Mouse (Mus musculus) ES-E14 (cell line): ENCODE results near the gene Prkcd. TPM values are rescaled to one million over a fixed set of nuclear protein-coding genes. Genes with fewer than 3 reads are reported as not detected.

ENCODE experiments used
- DNase-seq: peaks from one replicate; pipeline ENCODE4 v3.0.0-alpha.2; 2013; ENCODE audit warnings: low read depth, low spot score
- H3K27ac ChIP-seq: 2 replicates; pipeline ENCODE4 v1.5.1; 2012; ENCODE audit warnings: low read depth, mild to moderate bottlenecking, low read length, moderate library complexity, mixed read lengths; ENCODE audit not compliant: poor library complexity, insufficient read depth, severe bottlenecking
- H3K36me3 ChIP-seq: 2 replicates; pipeline ENCODE4 v1.6.1; 2012; ENCODE audit warnings: mild to moderate bottlenecking, low read length, moderate library complexity, mixed read lengths; ENCODE audit not compliant: control insufficient read depth, poor library complexity, insufficient read depth, severe bottlenecking
- H3K4me1 ChIP-seq, 2 experiments: fragments of 150-350 bp in 1 of 2; sonication (generic) in 1 of 2; 2 replicates each; pipeline ENCODE4 v1.6.1; 2012; ENCODE audit warnings: low read length in 2 of 2, mild to moderate bottlenecking in 1 of 2, mixed read lengths in 1 of 2; ENCODE audit not compliant: control insufficient read depth in 2 of 2, insufficient read depth in 2 of 2, poor library complexity in 1 of 2
- H3K4me3 ChIP-seq, 2 experiments: fragments of 150-350 bp in 1 of 2; sonication (generic) in 1 of 2; 2 replicates each; pipeline ENCODE4 v1.5.1; 2012; ENCODE audit warnings: low read length in 2 of 2, low read depth in 1 of 2, mild to moderate bottlenecking in 1 of 2, mixed read lengths in 1 of 2; ENCODE audit not compliant: insufficient read depth in 1 of 2, poor library complexity in 1 of 2, severe bottlenecking in 1 of 2
- H3K9ac ChIP-seq: 2 replicates; pipeline ENCODE4 v1.6.1; 2012; ENCODE audit warnings: low read depth, mild to moderate bottlenecking, low read length, mixed read lengths; ENCODE audit not compliant: poor library complexity, insufficient read depth, severe bottlenecking
- H3K9me3 ChIP-seq: fragments of 150-350 bp; sonication (generic); 2 replicates; pipeline ENCODE4 v1.6.1; 2012; ENCODE audit warnings: low read depth, mild to moderate bottlenecking, low read length; ENCODE audit not compliant: control insufficient read depth, insufficient read depth
- CHD2 ChIP-seq: IDR thresholded peaks from 2 replicates; pipeline ENCODE4 v1.6.1; 2014; ENCODE audit warnings: mild to moderate bottlenecking, low read depth, low read length, inconsistent platforms
- HCFC1 ChIP-seq: IDR thresholded peaks from 2 replicates; pipeline ENCODE4 v1.6.1; 2012; ENCODE audit warnings: low read length, inconsistent platforms, borderline replicate concordance; ENCODE audit not compliant: insufficient read depth
- MAFK ChIP-seq: IDR thresholded peaks from 2 replicates; pipeline ENCODE4 v1.6.1; 2014; ENCODE audit warnings: mild to moderate bottlenecking, low read depth, low read length, inconsistent platforms; ENCODE audit not compliant: insufficient read depth
- ZC3H11A ChIP-seq: IDR thresholded peaks from 2 replicates; pipeline ENCODE4 v1.6.1; 2012; ENCODE audit warnings: low read depth, mild to moderate bottlenecking, inconsistent platforms, low read length, borderline replicate concordance
- ZNF384 ChIP-seq: IDR thresholded peaks from 2 replicates; pipeline ENCODE4 v1.6.1; 2012; ENCODE audit warnings: low read depth, low read length, inconsistent platforms
- in situ Hi-C, 2 experiments: fragments of 600-800 bp; cut with MboI; formaldehyde crosslinking; loops; one replicate each; pipeline ENCODE4 v1.15.1; 2025; ENCODE audit warnings: low sequenced_read_pairs in 2 of 2, inconsistent platforms in 1 of 2; ENCODE audit not compliant: unreplicated experiment in 2 of 2
- total RNA-seq: library from RNA; depleted of rRNA; stranded (reverse); fragments of 300-350 nt; gene quantifications from 2 replicates; pipeline ENCODE4 v1.2.3, GENCODE M21; 2012

Prkcd gene
- total RNA-seq, 1 experiment = 43.8 TPM

DNA sequence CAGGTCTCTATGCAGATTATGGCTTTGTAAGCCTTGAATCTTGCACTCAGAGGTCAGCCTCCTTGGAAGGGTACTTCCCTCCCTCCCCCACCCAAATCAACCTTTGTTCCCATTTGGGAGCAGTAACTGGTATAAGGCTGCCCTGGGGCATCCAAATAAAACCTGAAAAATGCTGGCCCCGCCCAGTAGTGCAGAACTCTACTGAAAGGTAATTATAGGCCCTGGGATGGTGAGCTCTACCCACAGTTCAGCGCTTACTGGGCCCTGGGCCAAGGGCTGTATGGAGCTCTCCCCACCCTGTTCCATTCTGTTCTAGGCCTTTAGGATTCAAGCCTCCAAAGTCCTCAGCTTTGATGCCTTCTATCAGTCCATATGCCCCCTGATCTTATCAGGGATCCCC lies 11.1 kb upstream of the Prkcd start:
- no peaks in the 10 kb centered on the region for H3K36me3 ChIP-seq
- no peak overlapping the region for H3K9ac ChIP-seq
- H3K27ac ChIP-seq = no peak overlapping the region
- no peak overlapping the region for H3K4me3 ChIP-seq
- DNase-seq = no peak
- in situ Hi-C loops = no loop called here
- H3K4me1 ChIP-seq = peaks cover 0 to 9% of the 10 kb centered on the region in 2 experiments; a peak in 2 of 4 replicates
- no peaks in the 10 kb centered on the region for H3K9me3 ChIP-seq
- no peak for TF ChIP-seq ZC3H11A

DNA sequence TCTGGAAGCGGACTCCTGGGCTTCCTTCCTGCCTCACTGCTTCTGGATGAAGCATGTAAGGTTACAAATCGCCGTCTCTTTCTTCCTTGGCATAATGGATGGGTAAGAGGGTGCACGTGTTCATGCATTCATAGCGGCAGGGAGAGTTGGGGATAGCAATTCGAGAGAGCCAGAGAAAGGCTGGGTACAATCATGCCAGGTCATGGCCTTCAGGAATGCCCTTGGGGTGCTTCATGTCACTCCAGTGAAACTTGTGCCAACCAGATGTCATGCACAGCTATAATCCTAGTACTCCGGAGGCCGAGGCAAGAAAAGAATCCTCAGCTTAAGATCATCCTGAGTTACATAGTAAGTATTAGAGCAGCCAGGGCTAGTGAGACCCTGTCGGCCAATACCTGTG lies 10.5 kb upstream of the Prkcd start:
- no peak overlapping the region for H3K27ac ChIP-seq
- no peak overlapping the region for H3K9ac ChIP-seq
- in situ Hi-C loops = no loop called here
- H3K4me3 ChIP-seq = no peak overlapping the region
- peaks cover 0 to 12% of the 10 kb centered on the region in 2 experiments; a peak in 2 of 4 replicates for H3K4me1 ChIP-seq
- H3K36me3 ChIP-seq = no peaks in the 10 kb centered on the region
- DNase-seq = no peak
- no peak for TF ChIP-seq CHD2
- no peak for TF ChIP-seq ZNF384
- H3K9me3 ChIP-seq = no peaks in the 10 kb centered on the region

DNA sequence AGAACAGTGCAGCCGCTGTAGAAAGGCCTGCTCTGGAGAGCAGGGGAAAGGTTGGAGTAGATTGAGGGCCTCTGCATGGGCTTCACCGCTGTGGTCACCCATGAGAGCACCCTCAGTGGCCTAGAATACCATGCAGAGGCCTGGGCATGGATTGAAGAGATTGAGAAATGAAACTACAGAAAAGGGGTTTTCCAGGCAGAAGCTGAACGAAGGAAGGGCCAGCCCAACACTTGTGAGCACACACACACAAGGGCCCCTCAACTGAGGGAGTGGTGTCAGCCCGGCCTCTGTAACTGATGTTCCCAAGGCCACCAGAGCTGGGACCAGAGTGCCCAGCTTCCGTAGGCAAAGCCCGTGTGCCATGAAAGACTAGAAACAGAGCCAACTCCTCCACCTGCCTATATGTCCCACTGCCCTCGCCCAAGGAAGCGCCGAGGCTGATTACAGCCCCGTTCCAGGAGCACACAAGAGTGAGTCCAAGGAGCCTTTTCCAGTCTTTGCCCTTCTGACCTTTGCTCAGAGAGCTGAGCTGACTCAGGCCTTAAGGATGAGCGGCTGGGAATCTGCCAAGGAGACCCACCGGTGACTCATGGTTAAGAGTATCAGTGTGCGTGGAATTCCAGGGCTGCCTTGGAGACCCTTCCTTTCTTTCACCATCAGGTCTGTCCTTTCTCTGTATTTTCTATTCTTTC lies 9.4 kb upstream of the Prkcd start:
- no peak for DNase-seq
- in situ Hi-C loops = no loop called here
- no peak overlapping the region for H3K4me3 ChIP-seq
- H3K36me3 ChIP-seq = no peaks in the 10 kb centered on the region
- no peak overlapping the region for H3K27ac ChIP-seq
- no peaks in the 10 kb centered on the region for H3K9me3 ChIP-seq
- H3K9ac ChIP-seq = no peak overlapping the region
- TF ChIP-seq ZNF384 (no peak), ZC3H11A (no peak), CHD2 (no peak), MAFK (no peak), HCFC1 (no peak)
- H3K4me1 ChIP-seq = peaks cover 0 to 14% of the 10 kb centered on the region in 2 experiments; a peak in 2 of 4 replicates

DNA sequence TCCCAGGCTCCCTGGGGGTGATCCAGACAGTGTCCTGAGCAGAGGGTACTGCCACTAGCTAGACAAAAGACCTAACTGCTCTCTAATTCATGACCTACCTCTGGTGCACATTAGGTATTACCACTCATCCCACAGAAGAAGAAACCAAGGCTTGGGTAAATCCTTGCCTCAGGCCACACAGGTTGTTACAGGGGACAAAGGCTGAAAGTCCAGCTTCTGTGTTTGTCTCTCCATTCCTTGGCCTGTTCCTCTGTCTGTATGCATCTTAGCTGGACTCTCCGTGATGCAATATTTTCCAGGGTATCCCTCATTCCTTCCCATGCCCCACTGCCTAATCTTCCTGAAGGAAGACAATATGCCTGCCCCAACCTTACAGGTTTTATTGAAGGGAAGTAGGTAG lies 8.4 kb upstream of the Prkcd start:
- Histone ChIP-seq H3K4me1 (peaks cover 0 to 14% of the 10 kb centered on the region in 2 experiments; a peak in 2 of 4 replicates), H3K36me3 (no peaks in the 10 kb centered on the region), H3K9me3 (no peaks in the 10 kb centered on the region), H3K27ac (no peak overlapping the region), H3K9ac (no peak overlapping the region), H3K4me3 (no peak overlapping the region)
- in situ Hi-C loops = no loop called here
- DNase-seq = no peak
- TF ChIP-seq ZC3H11A = no peak
- TF ChIP-seq ZNF384 = no peak
- TF ChIP-seq CHD2 = no peak
- no peak for TF ChIP-seq MAFK
- TF ChIP-seq HCFC1 = no peak

DNA sequence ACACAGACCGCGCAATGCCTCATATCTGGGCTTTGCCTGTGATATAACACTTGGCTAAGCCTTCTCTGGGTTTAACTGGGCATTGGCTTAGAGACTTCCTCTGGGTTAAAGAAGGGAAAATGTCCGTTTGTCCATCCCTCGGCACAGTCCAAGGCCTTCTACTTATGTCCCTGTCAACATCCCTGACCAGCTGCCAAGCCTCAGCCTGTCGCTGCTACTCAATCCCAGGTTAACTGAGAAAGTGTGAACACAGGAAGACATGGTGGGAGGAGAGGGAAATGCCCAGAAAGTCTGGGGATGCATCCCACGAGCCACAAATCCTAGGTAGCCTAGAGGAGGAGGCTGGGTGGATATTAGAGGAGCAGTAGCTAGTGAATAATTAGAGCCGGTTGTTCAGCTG lies 7.7 kb upstream of the Prkcd start:
- no peak for DNase-seq
- no peak for TF ChIP-seq CHD2
- TF ChIP-seq HCFC1 = no peak
- no peak for TF ChIP-seq MAFK
- no peak for TF ChIP-seq ZNF384

More for the DNA sequence above, 7.7 kb upstream of the Prkcd start:
- in situ Hi-C loops = no loop called here
- Histone ChIP-seq H3K27ac (no peak overlapping the region), H3K9ac (no peak overlapping the region), H3K4me1 (peaks cover 0 to 14% of the 10 kb centered on the region in 2 experiments; a peak in 3 of 4 replicates), H3K9me3 (no peaks in the 10 kb centered on the region), H3K4me3 (no peak overlapping the region), H3K36me3 (no peaks in the 10 kb centered on the region)
